Mouse (Mus musculus) MEL (cell line): Measurements from ENCODE around the gene Fam229a. TPM values are rescaled to one million over a fixed set of nuclear protein-coding genes. Genes with fewer than 3 reads are reported as not detected.

Experiments
- DNase-seq: peaks from one replicate; pipeline ENCODE4 v3.0.0; 2011; ENCODE audit warnings: low read depth, low spot score
- H3K27ac ChIP-seq: 2 replicates; pipeline ENCODE4 v1.5.1; 2012; ENCODE audit warnings: low read depth, mild to moderate bottlenecking, control low read depth, low read length, moderate library complexity; ENCODE audit not compliant: control insufficient read depth
- H3K27me3 ChIP-seq, 2 experiments: fragments of 150-350 bp in 1 of 2; sonication (generic) in 1 of 2; 2 replicates each; pipeline ENCODE4 v1.6.1; 2012; ENCODE audit warnings: low read length in 2 of 2, mild to moderate bottlenecking in 2 of 2, improper control_type of control experiment in 1 of 2, moderate library complexity in 1 of 2; ENCODE audit not compliant: insufficient read depth in 2 of 2, control insufficient read depth in 1 of 2
- H3K36me3 ChIP-seq, 2 experiments: 2 replicates each; pipeline ENCODE4 v1.6.1; 2012 to 2014; ENCODE audit warnings: low read length in 2 of 2, improper control_type of control experiment in 1 of 2, inconsistent platforms in 1 of 2, mild to moderate bottlenecking in 1 of 2; ENCODE audit not compliant: insufficient read depth in 2 of 2, control insufficient read depth in 1 of 2
- H3K4me1 ChIP-seq, 2 experiments: fragments of 150-350 bp in 1 of 2; sonication (generic) in 1 of 2; 2 replicates each; pipeline ENCODE4 v1.6.1; 2012; ENCODE audit warnings: low read length in 2 of 2, improper control_type of control experiment in 1 of 2, mild to moderate bottlenecking in 1 of 2; ENCODE audit not compliant: insufficient read depth in 2 of 2, control insufficient read depth in 1 of 2
- H3K4me3 ChIP-seq, 2 experiments: fragments of 150-350 bp in 1 of 2; sonication (generic) in 1 of 2; 2 replicates each; pipeline ENCODE4 v1.5.1; 2012; ENCODE audit warnings: low read depth in 2 of 2, low read length in 2 of 2, mild to moderate bottlenecking in 2 of 2, moderate library complexity in 2 of 2, control low read depth in 1 of 2, improper control_type of control experiment in 1 of 2; ENCODE audit not compliant: control insufficient read depth in 1 of 2, insufficient read depth in 1 of 2
- H3K79me2 ChIP-seq: 2 replicates; pipeline ENCODE4 v1.6.1; 2012; ENCODE audit warnings: mild to moderate bottlenecking, low read length, moderate library complexity; ENCODE audit not compliant: control insufficient read depth, poor library complexity, insufficient read depth
- H3K9ac ChIP-seq: 2 replicates; pipeline ENCODE4 v1.6.1; 2012; ENCODE audit warnings: low read depth, mild to moderate bottlenecking, control low read depth, low read length, moderate library complexity; ENCODE audit not compliant: control insufficient read depth, poor library complexity, severe bottlenecking
- H3K9me3 ChIP-seq: fragments of 150-350 bp; sonication (generic); replicated peaks from 2 replicates; pipeline ENCODE4 v1.6.1; 2012; ENCODE audit warnings: mild to moderate bottlenecking, low read length, improper control_type of control experiment, moderate library complexity; ENCODE audit not compliant: insufficient read depth
- CTCF ChIP-seq, 3 experiments: IDR thresholded peaks in 2 of 3; conservative IDR thresholded peaks in 1 of 3; 2 replicates each; pipeline ENCODE4 v1.5.1; 2011 to 2012; ENCODE audit warnings: low read length in 3 of 3, low read depth in 2 of 3, mild to moderate bottlenecking in 2 of 3, improper control_type of control experiment in 1 of 3, inconsistent platforms in 1 of 3, mixed read lengths in 1 of 3, moderate library complexity in 1 of 3; ENCODE audit not compliant: control insufficient read depth in 1 of 3, insufficient read depth in 1 of 3, poor library complexity in 1 of 3, severe bottlenecking in 1 of 3
- EP300 ChIP-seq, 2 experiments: IDR thresholded peaks; 2 replicates each; pipeline ENCODE4 v1.6.1; 2011; ENCODE audit warnings: improper control_type of control experiment in 2 of 2, low read length in 2 of 2, low read depth in 1 of 2, mild to moderate bottlenecking in 1 of 2
- GATA1 ChIP-seq: IDR thresholded peaks from 2 replicates; pipeline ENCODE4 v1.6.1; 2011; ENCODE audit warnings: low read depth, low read length, improper control_type of control experiment
- HCFC1 ChIP-seq: IDR thresholded peaks from 2 replicates; pipeline ENCODE4 v1.6.1; 2012; ENCODE audit warnings: low read depth, mild to moderate bottlenecking, inconsistent platforms, low read length, improper control_type of control experiment, moderate library complexity
- KAT2A ChIP-seq: conservative IDR thresholded peaks from 2 replicates; pipeline ENCODE4 v1.6.1; 2012; ENCODE audit warnings: low read depth, low read length, improper control_type of control experiment, inconsistent platforms
- MAFK ChIP-seq: IDR thresholded peaks from 2 replicates; pipeline ENCODE4 v1.6.1; 2011; ENCODE audit warnings: low read depth, mild to moderate bottlenecking, low read length, improper control_type of control experiment, borderline replicate concordance
- MEF2A ChIP-seq: IDR thresholded peaks from 2 replicates; pipeline ENCODE4 v1.6.1; 2014; ENCODE audit warnings: low read depth, mild to moderate bottlenecking, inconsistent platforms, low read length, improper control_type of control experiment; ENCODE audit not compliant: poor library complexity, insufficient replicate concordance, severe bottlenecking; ENCODE audit errors: extremely low read depth
- MYB ChIP-seq: IDR thresholded peaks from 2 replicates; pipeline ENCODE4 v1.6.1; 2011; ENCODE audit warnings: mild to moderate bottlenecking, low read depth, low read length, improper control_type of control experiment
- MYC ChIP-seq: IDR thresholded peaks from 2 replicates; pipeline ENCODE4 v1.6.1; 2011; ENCODE audit warnings: low read depth, mild to moderate bottlenecking, low read length, improper control_type of control experiment, moderate library complexity
- NELFE ChIP-seq: IDR thresholded peaks from 2 replicates; pipeline ENCODE4 v1.6.1; 2011; ENCODE audit warnings: low read depth, low read length, improper control_type of control experiment
- NRF1 ChIP-seq: IDR thresholded peaks from 2 replicates; pipeline ENCODE4 v1.6.1; 2014; ENCODE audit warnings: low read depth, mild to moderate bottlenecking, inconsistent platforms, low read length, improper control_type of control experiment, moderate library complexity; ENCODE audit not compliant: poor library complexity, insufficient read depth, severe bottlenecking
- RCOR1 ChIP-seq: IDR thresholded peaks from 2 replicates; pipeline ENCODE4 v1.6.1; 2012; ENCODE audit warnings: low read depth, mild to moderate bottlenecking, inconsistent platforms, low read length, improper control_type of control experiment
- SMC3 ChIP-seq: IDR thresholded peaks from 2 replicates; pipeline ENCODE4 v1.6.1; 2011; ENCODE audit warnings: low read depth, low read length, improper control_type of control experiment
- UBTF ChIP-seq: IDR thresholded peaks from 2 replicates; pipeline ENCODE4 v1.6.1; 2012; ENCODE audit warnings: low read depth, mild to moderate bottlenecking, inconsistent platforms, low read length, improper control_type of control experiment, moderate library complexity, borderline replicate concordance; ENCODE audit not compliant: insufficient read depth
- USF1 ChIP-seq: IDR thresholded peaks from 2 replicates; pipeline ENCODE4 v1.6.1; 2014; ENCODE audit warnings: low read depth, mild to moderate bottlenecking, inconsistent platforms, low read length, improper control_type of control experiment, moderate library complexity
- USF2 ChIP-seq, 2 experiments: IDR thresholded peaks; 2 replicates each; pipeline ENCODE4 v1.6.1; 2011 to 2012; ENCODE audit warnings: improper control_type of control experiment in 2 of 2, low read length in 2 of 2, borderline replicate concordance in 1 of 2, inconsistent platforms in 1 of 2, low read depth in 1 of 2, mild to moderate bottlenecking in 1 of 2; ENCODE audit not compliant: insufficient read depth in 1 of 2
- ZC3H11A ChIP-seq: IDR thresholded peaks from 2 replicates; pipeline ENCODE4 v1.6.1; 2012; ENCODE audit warnings: low read depth, mild to moderate bottlenecking, inconsistent platforms, low read length, improper control_type of control experiment
- ZNF384 ChIP-seq: IDR thresholded peaks from 2 replicates; pipeline ENCODE4 v1.6.1; 2012; ENCODE audit warnings: low read depth, mild to moderate bottlenecking, inconsistent platforms, low read length, improper control_type of control experiment
- polyA plus RNA-seq, 2 experiments: library from polyadenylated mRNA; stranded (reverse) in 1 of 2; unstranded in 1 of 2; fragments of >175 nt in 1 of 2; fragments of >200 nt in 1 of 2; gene quantifications; 2 replicates each; pipeline versions ENCODE4 v1.2.1 to v1.2.4; 2012; ENCODE audit warnings: low replicate concordance in 2 of 2, low read depth in 1 of 2; ENCODE audit not compliant: insufficient read length in 2 of 2, insufficient read depth in 1 of 2, missing spikeins in 1 of 2
- total RNA-seq: library from RNA; depleted of rRNA; stranded (reverse); fragments of 300-350 nt; gene quantifications from 2 replicates; pipeline ENCODE4 v1.2.3, GENCODE M21; 2012

Gene Fam229a
- total and polyA plus RNA-seq, 3 experiments: not detected

DNA sequence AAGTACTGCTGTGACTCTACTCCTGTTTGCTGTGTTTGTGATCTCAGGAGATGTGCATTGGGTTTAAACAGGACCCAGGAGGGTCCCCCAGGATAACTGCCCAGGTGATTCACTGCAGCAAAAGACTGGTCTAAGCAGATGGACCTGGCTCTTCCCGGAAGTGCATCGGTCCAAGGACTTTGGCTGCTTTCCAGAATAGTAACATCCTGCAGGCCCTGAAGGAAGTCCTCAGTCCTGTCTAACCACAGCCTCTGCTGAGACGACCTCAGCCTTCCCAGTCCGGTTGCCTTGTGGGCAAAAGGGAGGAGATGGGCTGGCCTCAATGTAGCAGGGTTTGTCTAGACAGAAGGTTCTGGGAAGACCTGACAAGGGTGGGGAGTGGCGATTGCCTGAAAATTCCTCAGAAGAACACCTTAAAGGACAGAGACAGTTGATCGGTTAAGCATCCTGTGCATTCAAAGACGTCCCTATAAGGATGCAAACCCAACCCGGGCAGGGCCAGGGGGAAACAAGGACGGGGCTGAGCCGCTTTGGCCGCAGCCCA lies 12.0 kb downstream of the Fam229a start:
- no peaks in the 10 kb centered on the region for H3K79me2 ChIP-seq
- no peaks in the 10 kb centered on the region for H3K27me3 ChIP-seq
- no peak overlapping the region for H3K27ac ChIP-seq
- TF ChIP-seq MYC: no peak
- no peak for TF ChIP-seq GATA1
- no peak for TF ChIP-seq NRF1
- TF ChIP-seq HCFC1: no peak
- no peak for TF ChIP-seq KAT2A
- no peak for TF ChIP-seq EP300 (IDR thresholded peaks at IDR 0.05; ENCODE audit: low read depth in 1 of 2, low read length in 2 of 2)
- TF ChIP-seq ZC3H11A: no peak
- TF ChIP-seq UBTF: no peak
- TF ChIP-seq SMC3: no peak
- TF ChIP-seq RCOR1: no peak
- TF ChIP-seq USF2 (IDR thresholded peaks at IDR 0.05; ENCODE audit: borderline replicate concordance in 1 of 2, insufficient read depth in 1 of 2, low read depth in 1 of 2, low read length in 2 of 2): no peak
- TF ChIP-seq USF1: no peak
- no peak for TF ChIP-seq ZNF384
- DNase-seq: no peak
- H3K4me1 ChIP-seq: peaks cover 3 to 16% of the 10 kb centered on the region in 2 experiments
- no peaks in the 10 kb centered on the region for H3K9me3 ChIP-seq
- H3K9ac ChIP-seq: no peak overlapping the region
- 0 out of 4 replicates have a peak, but pooled peaks cover 0 to 3% of the 10 kb centered on the region in 2 experiments for H3K36me3 ChIP-seq
- H3K4me3 ChIP-seq: no peak overlapping the region

GRCm38 (mm10) chr4:129505511-129505910 lies 14.5 kb downstream of the Fam229a start:
- no peaks in the 10 kb centered on the region for H3K79me2 ChIP-seq
- H3K9me3 ChIP-seq: no peaks in the 10 kb centered on the region
- H3K9ac ChIP-seq: no peak overlapping the region
- no peak for TF ChIP-seq CTCF (IDR thresholded peaks at IDR 0.05 in 2 of 3, conservative IDR thresholded peaks at IDR 0.05 in 1 of 3; ENCODE audit: control insufficient read depth in 1 of 3, insufficient read depth in 1 of 3, low read depth in 2 of 3, low read length in 3 of 3, poor library complexity in 1 of 3, severe bottlenecking in 1 of 3)
- no peak for TF ChIP-seq USF1
- no peak for TF ChIP-seq MAFK
- no peak for TF ChIP-seq MYB
- TF ChIP-seq MEF2A: no peak
- TF ChIP-seq NELFE: no peak
- H3K36me3 ChIP-seq: 0 out of 4 replicates have a peak, but pooled peaks cover 0 to 3% of the 10 kb centered on the region in 2 experiments
- H3K27ac ChIP-seq: no peak overlapping the region
- no peak for DNase-seq
- peaks cover 3 to 18% of the 10 kb centered on the region in 2 experiments for H3K4me1 ChIP-seq
- no peak overlapping the region for H3K4me3 ChIP-seq
- no peaks in the 10 kb centered on the region for H3K27me3 ChIP-seq
